Mouse (Mus musculus) ES-Bruce4 (cell line): Measurements from ENCODE around the gene Prss43.

Source experiments
- CTCF ChIP-seq: IDR thresholded peaks from one replicate; pipeline ENCODE4 v1.8.1; 2011; ENCODE audit warnings: low read depth, low read length
- EP300 ChIP-seq: IDR thresholded peaks from 2 replicates; pipeline ENCODE4 v1.6.1; 2011; ENCODE audit warnings: low read depth, low read length; ENCODE audit not compliant: insufficient read depth
- POLR2A ChIP-seq: IDR thresholded peaks from one replicate; pipeline ENCODE4 v1.8.1; 2011; ENCODE audit warnings: low read length; ENCODE audit not compliant: insufficient read depth

DNA sequence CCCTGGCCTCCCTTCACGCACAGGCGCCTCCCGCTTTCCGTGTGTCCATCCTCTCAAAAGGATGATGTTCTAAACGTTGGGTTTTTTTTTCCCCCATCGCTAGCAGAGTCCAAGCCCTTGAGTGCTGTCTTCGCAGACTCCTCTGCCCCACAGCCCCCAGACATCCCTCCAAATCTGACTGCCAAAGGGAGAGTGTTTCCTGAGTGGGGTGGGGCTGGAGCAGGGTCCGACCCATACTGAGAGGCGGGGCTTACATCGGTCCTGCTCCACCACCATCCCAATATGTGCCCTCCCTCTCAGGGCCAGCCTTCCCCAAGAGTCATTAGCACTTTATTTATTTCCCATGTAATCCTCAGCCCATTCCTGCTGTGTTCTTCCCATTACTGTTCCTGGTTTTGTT, 8.5 kb downstream of the Prss43 start:
- TF ChIP-seq CTCF (no peak), POLR2A (no peak), EP300 (no peak)
